Mouse (Mus musculus): ENCODE measurements around the gene Gpr162. TPM values are rescaled to one million over a fixed set of nuclear protein-coding genes. Genes with fewer than 3 reads are reported as not detected.

Gene Gpr162
- total and polyA plus RNA-seq, 2 experiments from 2014 or later, result 39.3 to 225 TPM

GRCm38 (mm10) chr6:124860511-124860910 is 3.3 kb downstream of the Gpr162 start:
- Histone ChIP-seq H3K4me2 (ENCODE audit: low read depth, low read length, poor library complexity, severe bottlenecking) (peak overlapping the region; percentile 34; the same call in 1 of the 2 replicates), H3K4me1 (ENCODE audit: insufficient read depth, low read length) (peaks cover 32% of the 10 kb centered on the region), H3K27me3 (ENCODE audit: insufficient read depth, low read length) (no peaks in the 10 kb centered on the region), H3K27ac (ENCODE audit: low read depth, low read length) (peak overlapping the region; percentile 80; the same call in 1 of the 2 replicates), H3K9me3 (ENCODE audit: low read length) (no peaks in the 10 kb centered on the region), H3K9ac (replicated peaks; ENCODE audit: low read length, poor library complexity, severe bottlenecking) (peak overlapping the region; percentile 36; the same call in 1 of the 2 replicates), H3K36me3 (ENCODE audit: insufficient read depth, low read length) (peaks cover 7% of the 10 kb centered on the region; the same call in 1 of the 2 replicates), H3K4me3 (ENCODE audit: low read depth, low read length) (no peak overlapping the region; the same call in 1 of the 2 replicates)
- ATAC-seq (ENCODE audit: low FRiP score) (no peak), DNase-seq (ENCODE audit: low spot score) (no peak)
- 69% methylated on average over 9 of the region's 9 CpGs for WGBS
- TF ChIP-seq CTCF (IDR thresholded peaks at IDR 0.05), result no peak

- H3K9me3 ChIP-seq (ENCODE audit: low read length), result no peaks in the 10 kb centered on the region
- peak overlapping the region; percentile 80 for H3K27ac ChIP-seq (ENCODE audit: low read depth, low read length)
- H3K27me3 ChIP-seq (ENCODE audit: insufficient read depth, low read length), result no peaks in the 10 kb centered on the region
- ATAC-seq (ENCODE audit: low FRiP score) (no peak), DNase-seq (ENCODE audit: low spot score) (peak; percentile 88)
- peak overlapping the region; percentile 5; the same call in 1 of the 2 replicates for H3K9ac ChIP-seq (replicated peaks; ENCODE audit: low read length, poor library complexity, severe bottlenecking)
- TF ChIP-seq CTCF (IDR thresholded peaks at IDR 0.05), result peak; percentile 90
- H3K4me1 ChIP-seq (ENCODE audit: insufficient read depth, low read length), result peaks cover 25% of the 10 kb centered on the region
- H3K4me2 ChIP-seq (ENCODE audit: low read depth, low read length, poor library complexity, severe bottlenecking), result peak overlapping the region; percentile 34
- WGBS, result 7% methylated on average over 12 of the region's 12 CpGs
- 0 out of 2 replicates have a peak overlapping the region, but pooled peaks have one; percentile 1 for H3K4me3 ChIP-seq (ENCODE audit: low read depth, low read length)
- peaks cover 9% of the 10 kb centered on the region; the same call in 1 of the 2 replicates for H3K36me3 ChIP-seq (ENCODE audit: insufficient read depth, low read length)
Observed at GRCm38 (mm10) chr6:124859725-124860124, 4.1 kb downstream of the Gpr162 start.

GRCm38 (mm10) chr6:124858561-124859318 is 5.0 kb downstream of the Gpr162 start:
- no peak overlapping the region for H3K4me3 ChIP-seq (ENCODE audit: low read depth, low read length)
- H3K9ac ChIP-seq (replicated peaks; ENCODE audit: low read length, poor library complexity, severe bottlenecking), result no peak overlapping the region
- TF ChIP-seq CTCF (IDR thresholded peaks at IDR 0.05), result no peak
- peaks cover 24% of the 10 kb centered on the region for H3K4me1 ChIP-seq (ENCODE audit: insufficient read depth, low read length)
- ATAC-seq (ENCODE audit: low FRiP score), result no peak
- H3K9me3 ChIP-seq (ENCODE audit: low read length), result no peaks in the 10 kb centered on the region
- 77% methylated on average over 27 of the region's 28 CpGs for WGBS
- H3K27ac ChIP-seq (ENCODE audit: low read depth, low read length), result peak overlapping the region; percentile 99; the same call in 1 of the 2 replicates
- no peaks in the 10 kb centered on the region for H3K27me3 ChIP-seq (ENCODE audit: insufficient read depth, low read length)
- H3K4me2 ChIP-seq (ENCODE audit: low read depth, low read length, poor library complexity, severe bottlenecking), result no peak overlapping the region
- no peak for DNase-seq (ENCODE audit: low spot score)
- peaks cover 11% of the 10 kb centered on the region; the same call in 1 of the 2 replicates for H3K36me3 ChIP-seq (ENCODE audit: insufficient read depth, low read length)

- TF ChIP-seq CTCF (IDR thresholded peaks at IDR 0.05), result no peak
- H3K4me1 ChIP-seq (ENCODE audit: insufficient read depth, low read length), result peaks cover 24% of the 10 kb centered on the region
- no peaks in the 10 kb centered on the region for H3K9me3 ChIP-seq (ENCODE audit: low read length)
- H3K4me2 ChIP-seq (ENCODE audit: low read depth, low read length, poor library complexity, severe bottlenecking), result peak overlapping the region; percentile 86
- ATAC-seq (ENCODE audit: low FRiP score), result no peak
- peaks cover 16% of the 10 kb centered on the region for H3K36me3 ChIP-seq (ENCODE audit: insufficient read depth, low read length)
- DNase-seq (ENCODE audit: low spot score), result no peak
- peak overlapping the region; percentile 99 for H3K27ac ChIP-seq (ENCODE audit: low read depth, low read length)
- no peaks in the 10 kb centered on the region for H3K27me3 ChIP-seq (ENCODE audit: insufficient read depth, low read length)
- peak overlapping the region; percentile 95 for H3K9ac ChIP-seq (replicated peaks; ENCODE audit: low read length, poor library complexity, severe bottlenecking)
- H3K4me3 ChIP-seq (ENCODE audit: low read depth, low read length), result peak overlapping the region; percentile 67
- WGBS, result 16% methylated on average over 26 of the region's 26 CpGs
Observed at GRCm38 (mm10) chr6:124857840-124858530, 5.8 kb downstream of the Gpr162 start.

GRCm38 (mm10) chr6:124856916-124857839 is 6.6 kb downstream of the Gpr162 start, which contains the start of gene P3h3:
P3h3 (minus strand) TSS chr6:124857752.
- Histone ChIP-seq H3K4me2 (ENCODE audit: low read depth, low read length, poor library complexity, severe bottlenecking) (peak within 1 kb of the TSS; percentile 86), H3K9ac (replicated peaks; ENCODE audit: low read length, poor library complexity, severe bottlenecking) (peak within 1 kb of the TSS; percentile 95), H3K27ac (ENCODE audit: low read depth, low read length) (peak within 1 kb of the TSS; percentile 99), H3K4me1 (ENCODE audit: insufficient read depth, low read length) (peaks cover 22% of the 10 kb centered on the region), H3K36me3 (ENCODE audit: insufficient read depth, low read length) (peaks cover 20% of the 10 kb centered on the region), H3K27me3 (ENCODE audit: insufficient read depth, low read length) (no peaks in the 10 kb centered on the region), H3K4me3 (ENCODE audit: low read depth, low read length) (peak within 1 kb of the TSS; percentile 67), H3K9me3 (ENCODE audit: low read length) (no peaks in the 10 kb centered on the region)
- TF ChIP-seq CTCF (IDR thresholded peaks at IDR 0.05), result peak; percentile 89
- ATAC-seq (ENCODE audit: low FRiP score) (peak; percentile 89), DNase-seq (ENCODE audit: low spot score) (peak; percentile 93)
- WGBS, result under 1% methylated on average over 79 of the region's 86 CpGs
